Mouse (Mus musculus) MEL (cell line): ENCODE measurements around the gene Ctbs.

ENCODE experiments used
- CHD2 ChIP-seq: IDR thresholded peaks from 2 replicates; pipeline ENCODE4 v1.6.1; 2011; ENCODE audit warnings: low read length, improper control_type of control experiment
- CTCF ChIP-seq, 3 experiments: IDR thresholded peaks in 2 of 3; conservative IDR thresholded peaks in 1 of 3; 2 replicates each; pipeline ENCODE4 v1.5.1; 2011 to 2012; ENCODE audit warnings: low read length in 3 of 3, low read depth in 2 of 3, mild to moderate bottlenecking in 2 of 3, improper control_type of control experiment in 1 of 3, inconsistent platforms in 1 of 3, mixed read lengths in 1 of 3, moderate library complexity in 1 of 3; ENCODE audit not compliant: control insufficient read depth in 1 of 3, insufficient read depth in 1 of 3, poor library complexity in 1 of 3, severe bottlenecking in 1 of 3

GRCm38 (mm10) chr3:146498989-146499388 is 49.4 kb downstream of the Ctbs start:
- no peak for TF ChIP-seq CTCF (IDR thresholded peaks at IDR 0.05 in 2 of 3, conservative IDR thresholded peaks at IDR 0.05 in 1 of 3; ENCODE audit: control insufficient read depth in 1 of 3, insufficient read depth in 1 of 3, low read depth in 2 of 3, low read length in 3 of 3, poor library complexity in 1 of 3, severe bottlenecking in 1 of 3)
- TF ChIP-seq CHD2, result no peak
